Mouse (Mus musculus) embryonic fibroblast, embryonic 13.5 days (primary cell): ENCODE data around the gene Irf5.

Experiments
- CTCF ChIP-seq: IDR thresholded peaks from 2 replicates; pipeline ENCODE4 v1.5.1; 2011; ENCODE audit warnings: mild to moderate bottlenecking, control low read depth, low read length, moderate library complexity, borderline replicate concordance; ENCODE audit not compliant: insufficient read depth
- POLR2A ChIP-seq: IDR thresholded peaks from 2 replicates; pipeline ENCODE4 v1.6.1; 2011; ENCODE audit warnings: low read depth, mild to moderate bottlenecking, control low read depth, low read length, moderate library complexity

DNA sequence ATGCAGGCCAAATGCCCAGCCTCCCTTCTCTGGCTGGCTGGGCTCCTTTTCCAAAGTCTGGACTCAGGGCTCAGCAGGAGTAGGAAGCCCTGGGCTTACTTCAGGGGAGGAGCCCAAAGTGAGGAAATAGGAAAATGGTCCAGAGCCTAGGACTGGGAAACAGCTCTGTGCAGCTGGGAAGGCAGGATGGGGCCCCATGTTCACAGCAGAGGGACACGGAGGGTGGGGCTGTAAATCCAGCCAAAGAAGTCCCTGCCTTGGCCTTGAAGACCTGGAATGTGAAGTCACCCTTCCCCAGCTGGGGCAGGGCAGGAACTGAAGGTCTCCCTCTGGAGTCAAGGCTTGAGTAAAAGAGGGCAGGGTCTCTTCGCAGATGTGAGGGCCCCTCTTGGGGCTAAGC lies 17.3 kb upstream of the Irf5 start:
- TF ChIP-seq CTCF = no peak
- no peak for TF ChIP-seq POLR2A
